16 mouse cellular contexts compared by ENCODE assay signal in genomic region chr15:32296523-32296922, GRCm38 (mm10). TPM values are rescaled to one million over a fixed set of nuclear protein-coding genes. Genes with fewer than 3 reads are reported as not detected.
"Had no signal": no experiment of that assay in that cellular context is flagged by ENCODE, and none has a peak within 500 bp of the region (broad histone marks: within the 10 kb centered on the region; RNA-seq: fewer than 3 reads in every experiment).

No protein-coding gene starts in this region.

- DNase-seq: kidney, adult 8-10 months; kidney, postnatal 10 days; kidney, postnatal 36 days; liver; lung, adult 18-20 months; lung, postnatal 10 days; lung, postnatal 4 days; retina, postnatal 1 day; right cerebral cortex, postnatal 25 days; spleen, adult 18-20 months; thymus, postnatal 25 days had no signal

- ATAC-seq: liver, embryonic 12.5 days; midbrain, embryonic 16.5 days had no signal

RNA-seq across cellular contexts. Expression of gene Sema5a, which starts 51.9 kb away (rescaled TPM):
- total RNA-seq: megakaryocyte progenitor cell, adult 5-6 weeks; megakaryocyte-erythroid progenitor cell, adult 5-6 weeks; monocyte, adult 5-6 weeks had no signal
